Mouse (Mus musculus): ENCODE data around the gene Myef2.
"Not testable (repeated sequence)": the region's sequence is repeated elsewhere in the genome, so short reads cannot be mapped to it uniquely, and the experiment has no call there.

Gene Myef2

GRCm38 (mm10) chr2:125123477-125123852, at the start of gene Myef2:
Myef2 (minus strand) TSS chr2:125123661.
- DNase-seq: peak; percentile 91

- no peak for DNase-seq
Observed at GRCm38 (mm10) chr2:125162012-125162470, 38.6 kb upstream of the Myef2 start.

GRCm38 (mm10) chr2:125155504-125155903, 32.0 kb upstream of the Myef2 start:
- DNase-seq: no peak

DNA sequence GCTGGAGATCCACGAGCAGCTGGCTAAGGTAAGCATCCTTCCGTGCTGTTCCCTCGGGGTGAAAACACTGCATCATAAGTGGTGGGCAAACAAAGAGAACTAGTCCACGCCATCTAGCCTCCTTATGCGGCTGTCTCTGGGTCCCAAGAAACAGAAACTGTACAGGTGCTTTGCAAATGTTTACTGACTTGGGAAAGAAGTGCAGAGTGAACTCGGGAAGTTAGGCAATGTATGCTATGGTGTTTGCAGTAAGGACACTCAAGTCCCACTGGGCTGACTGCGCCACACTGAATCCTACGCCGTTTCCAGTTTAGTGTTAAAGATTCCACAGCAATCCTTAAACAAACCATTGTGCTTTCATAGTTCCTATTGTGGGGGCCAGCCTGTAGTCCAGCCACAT, 30.8 kb upstream of the Myef2 start:
- DNase-seq: no peak

- no peak for DNase-seq
Observed at GRCm38 (mm10) chr2:125152388-125152787, 28.9 kb upstream of the Myef2 start, which contains the start of gene Slc12a1. Slc12a1 (plus strand) TSS chr2:125152505.

DNA sequence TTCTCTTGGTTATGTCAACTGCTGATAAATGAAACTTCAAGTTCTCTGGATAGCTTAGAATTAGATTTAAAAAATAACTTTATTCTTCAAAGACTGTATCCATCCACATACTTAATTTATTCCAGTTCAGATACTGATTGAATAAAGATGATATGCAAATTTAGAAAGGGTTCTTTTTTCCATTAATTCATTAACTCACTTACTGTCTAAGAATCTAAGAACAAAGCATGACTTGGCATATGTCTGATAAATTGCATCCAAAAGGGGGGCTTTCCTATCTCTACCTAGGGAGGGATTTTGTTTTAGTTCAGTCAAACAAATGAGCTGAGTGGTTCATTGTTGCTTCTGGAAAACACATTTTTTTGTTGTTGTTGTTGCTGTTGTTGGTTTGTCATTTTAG, 18.9 kb upstream of the Myef2 start:
- no peak for DNase-seq

- no peak for DNase-seq
Observed at GRCm38 (mm10) chr2:125136846-125137245, 13.4 kb upstream of the Myef2 start.

- peak; percentile 80 for DNase-seq
Observed at GRCm38 (mm10) chr2:125135903-125136811, 12.7 kb upstream of the Myef2 start, which contains the start of gene Ctxn2. Ctxn2 (plus strand) TSS chr2:125136692.

GRCm38 (mm10) chr2:125134113-125134512, 10.7 kb upstream of the Myef2 start:
- no peak for DNase-seq

- no peak for DNase-seq
Observed at GRCm38 (mm10) chr2:125126792-125127191, 3.3 kb upstream of the Myef2 start.

- DNase-seq: no peak
Observed at GRCm38 (mm10) chr2:125125824-125126223, 2.4 kb upstream of the Myef2 start.

- DNase-seq: peak; percentile 56
Observed at GRCm38 (mm10) chr2:125122624-125123476, 611 bp downstream of the Myef2 start.

GRCm38 (mm10) chr2:125122288-125122623, 1.2 kb downstream of the Myef2 start:
- no peak for DNase-seq

GRCm38 (mm10) chr2:125119381-125120110, 3.9 kb downstream of the Myef2 start:
- no peak for DNase-seq

DNA sequence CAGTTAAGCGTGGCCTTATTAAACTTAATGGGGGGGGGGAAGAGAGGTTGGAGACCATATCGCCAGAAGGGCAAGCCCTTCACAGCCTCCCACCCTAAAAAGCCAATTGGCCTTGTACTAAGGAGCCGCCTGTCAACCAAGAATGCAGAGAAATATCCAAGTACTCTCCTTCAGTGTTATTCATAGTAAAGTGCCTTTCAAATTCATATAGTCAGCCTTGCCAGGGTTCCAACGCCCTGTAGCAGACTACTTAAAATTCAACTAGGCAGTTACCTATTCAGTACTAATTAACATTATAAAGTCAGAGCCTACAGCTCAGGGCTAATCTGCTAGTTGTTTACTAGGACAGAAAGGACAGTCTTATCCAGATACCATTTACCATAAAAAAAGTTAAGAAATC, 16.9 kb downstream of the Myef2 start:
- DNase-seq: not testable (repeated sequence)

GRCm38 (mm10) chr2:125104491-125104890, 19.0 kb downstream of the Myef2 start:
- not testable (repeated sequence) for DNase-seq

DNA sequence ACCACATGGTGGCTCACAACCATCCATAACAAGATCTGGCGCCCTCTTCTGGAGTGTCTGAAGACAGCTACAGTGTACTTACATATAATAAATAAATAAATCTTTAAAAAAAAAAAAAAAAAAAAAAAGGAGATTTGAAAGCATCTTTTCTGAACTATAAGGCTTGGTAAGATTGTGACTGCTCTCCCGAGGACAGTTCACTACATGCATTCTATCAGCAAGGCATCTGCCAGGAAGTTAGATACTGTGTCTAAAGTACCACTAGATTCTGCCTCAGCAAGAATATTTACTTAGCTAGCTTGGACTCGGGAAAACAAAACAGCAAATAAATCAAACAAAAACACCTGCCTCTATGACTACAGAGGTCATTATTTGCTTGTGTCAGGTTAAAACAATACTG, 31.3 kb downstream of the Myef2 start:
- DNase-seq: not testable (repeated sequence)

DNA sequence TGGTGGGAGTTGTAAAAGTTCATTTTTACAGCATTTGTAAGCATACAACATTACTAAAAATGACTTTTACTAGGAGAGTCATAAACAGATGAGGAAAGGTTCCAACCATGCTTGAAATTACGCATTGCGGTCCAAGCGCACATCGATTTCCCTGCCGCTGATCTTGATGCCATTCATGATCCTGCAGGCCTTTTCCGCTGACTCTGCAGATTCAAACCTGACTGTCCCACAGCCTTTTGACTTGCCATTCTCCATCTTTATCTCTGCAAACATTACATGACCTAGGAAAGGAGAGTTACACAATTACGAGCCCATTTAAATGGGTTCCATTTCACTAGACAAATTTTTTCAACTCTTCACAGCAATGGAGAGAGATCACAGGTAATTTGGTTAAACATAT, 34.7 kb downstream of the Myef2 start:
- no peak for DNase-seq

DNA sequence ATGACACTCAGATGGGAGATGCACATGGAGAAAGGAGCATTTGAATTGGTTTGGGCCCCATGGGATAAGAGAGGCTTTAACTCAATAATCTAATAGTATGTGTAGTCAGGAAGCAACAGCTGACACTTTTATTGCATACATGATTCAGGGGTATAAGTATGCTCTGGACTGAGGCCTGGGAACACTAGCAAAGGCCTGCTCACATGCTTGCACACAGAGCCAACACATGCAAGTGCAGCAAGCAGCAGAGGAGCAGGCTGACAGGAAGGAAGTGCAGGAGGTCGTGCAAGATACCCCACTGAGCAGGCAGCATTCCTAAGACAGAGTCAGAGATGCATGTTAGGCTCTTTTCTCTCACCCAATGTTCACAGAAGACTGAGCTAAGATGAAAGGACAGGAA, 39.6 kb downstream of the Myef2 start:
- no peak for DNase-seq

- no peak for DNase-seq
Observed at GRCm38 (mm10) chr2:125073056-125073780, 50.2 kb downstream of the Myef2 start.

DNA sequence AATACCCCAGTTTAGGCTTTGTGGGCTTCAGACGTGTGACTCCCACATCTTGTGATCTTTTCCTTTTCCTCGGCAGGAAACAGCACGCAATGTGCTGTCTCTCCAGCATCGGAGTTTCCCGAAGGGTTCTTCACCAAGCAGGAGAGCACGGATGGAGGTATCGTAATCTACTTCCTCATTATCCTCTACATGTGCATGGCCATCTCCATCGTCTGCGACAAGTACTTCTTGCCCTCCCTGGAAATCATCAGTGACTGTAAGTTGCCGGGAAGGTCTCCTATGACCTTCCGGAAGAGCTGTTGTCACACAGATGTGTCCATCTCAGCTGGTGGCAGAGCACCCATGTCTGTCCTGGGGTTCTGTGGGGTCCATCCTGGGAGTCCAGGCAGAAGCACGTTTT, 54.8 kb downstream of the Myef2 start:
- no peak for DNase-seq

DNA sequence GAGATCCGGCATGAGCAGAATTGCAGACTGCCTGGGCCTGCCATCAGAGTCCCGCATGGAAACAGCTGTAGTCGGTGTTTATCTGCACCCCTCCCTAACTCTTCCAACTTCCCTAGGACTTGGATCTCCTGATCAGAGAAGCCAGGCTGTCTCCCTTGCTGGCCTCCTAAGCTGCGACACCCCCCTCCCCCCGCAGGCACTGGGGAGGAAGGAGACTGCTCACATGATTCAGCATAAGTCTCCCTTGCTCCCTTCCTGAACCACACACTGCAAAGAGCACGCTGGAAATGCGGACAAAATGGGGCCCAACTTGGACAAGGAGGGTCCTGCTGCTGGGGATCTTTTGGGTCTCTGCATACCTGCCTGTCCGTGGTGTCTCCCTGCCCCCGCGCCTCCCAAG, 55.6 kb downstream of the Myef2 start, which contains the start of gene Slc24a5:
Slc24a5 (plus strand) TSS at position 231 of the 400 bp plus-strand sequence.
- DNase-seq: peak; percentile 31
